Mouse (Mus musculus): ENCODE results near the gene Atoh7.
A peak's percentile ranks its signal among the peaks of the same experiment; 100 is the strongest.
"Not testable (repeated sequence)": the region's sequence is repeated elsewhere in the genome, so short reads cannot be mapped to it uniquely, and the experiment has no call there.

The Atoh7 gene

DNA sequence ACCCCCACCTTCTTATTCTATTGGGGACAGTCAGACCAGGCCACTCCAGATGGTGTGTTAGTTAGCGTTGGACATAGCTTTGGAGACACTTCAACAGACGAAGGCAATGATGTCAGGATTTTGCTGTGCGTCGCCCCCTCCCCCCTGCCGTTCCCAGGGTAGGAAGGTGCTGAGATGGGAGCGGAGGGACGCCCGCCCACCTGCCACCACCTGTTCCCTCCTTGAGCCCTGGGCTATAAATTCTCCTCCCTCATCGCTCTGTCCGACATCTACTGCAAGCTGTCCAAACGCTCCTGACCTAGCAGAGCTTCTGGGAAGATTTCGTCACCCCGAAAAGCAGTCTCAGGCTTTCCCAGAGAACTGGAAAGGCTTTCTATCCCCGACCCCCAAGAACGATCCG is at the start of gene Atoh7:
Gene Atoh7, plus strand, starts transcription at position 131 of the 400 bp plus-strand sequence.
- peak; percentile 31 for DNase-seq (ENCODE audit: low read depth, low spot score)

DNA sequence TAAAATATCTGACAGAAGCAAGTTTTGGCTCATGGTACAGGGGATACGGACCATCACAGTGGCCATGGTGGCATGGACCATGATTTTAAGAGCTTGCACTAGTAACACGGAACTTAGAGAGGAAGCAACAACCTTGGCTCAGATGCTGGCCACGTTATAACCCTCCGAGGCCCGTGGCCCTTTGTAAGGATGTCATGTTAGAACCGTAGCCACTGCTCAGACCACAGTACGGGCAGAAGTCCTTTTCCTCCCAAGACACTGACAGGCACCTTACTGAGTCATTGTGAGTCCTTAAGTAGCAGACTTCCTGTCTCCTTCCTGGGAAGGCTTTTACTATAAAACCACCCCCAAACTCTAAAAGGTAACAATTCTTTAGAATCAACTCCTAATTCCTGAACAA is 48.2 kb upstream of the Atoh7 start:
- DNase-seq (ENCODE audit: low read depth, low spot score), result no peak

DNA sequence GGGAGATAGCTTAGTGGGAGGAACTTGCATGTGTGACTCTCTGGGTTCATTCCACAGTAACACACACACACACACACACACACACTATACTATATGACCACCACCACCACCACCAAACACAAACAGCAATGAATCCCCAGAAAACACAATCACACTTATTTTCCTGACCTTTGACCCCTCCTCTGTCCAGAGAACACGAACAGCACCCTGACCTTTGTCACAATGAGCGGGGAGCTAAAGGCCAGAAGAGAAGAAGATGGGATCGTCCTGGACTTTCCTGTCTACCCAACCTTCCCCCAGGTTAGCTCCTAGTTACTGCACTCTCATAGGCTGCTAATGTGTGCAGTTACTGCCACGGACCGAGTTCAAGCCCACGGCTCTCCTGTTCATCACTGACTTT is 47.4 kb upstream of the Atoh7 start:
- no peak for DNase-seq (ENCODE audit: low read depth, low spot score)

DNA sequence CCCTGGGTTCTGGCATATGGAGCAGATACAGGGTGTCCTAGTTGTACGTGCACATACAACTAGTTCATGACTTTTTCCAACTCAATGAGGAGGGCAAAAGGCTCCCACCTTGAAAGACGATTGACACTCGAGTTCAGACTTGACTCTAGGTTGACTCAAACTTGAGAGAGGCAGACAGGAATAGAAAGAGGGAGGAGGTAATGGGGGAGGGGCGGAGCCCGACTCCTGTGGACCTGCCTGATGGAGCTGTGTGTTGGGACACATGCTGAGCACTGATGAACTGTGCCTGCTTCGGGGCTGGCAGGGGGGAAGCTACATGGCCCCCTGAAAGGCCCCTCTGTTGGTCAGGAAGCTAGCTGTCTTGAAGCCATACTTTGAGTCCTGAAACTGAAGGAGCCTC is 46.4 kb upstream of the Atoh7 start:
- no peak for DNase-seq (ENCODE audit: low read depth, low spot score)

DNA sequence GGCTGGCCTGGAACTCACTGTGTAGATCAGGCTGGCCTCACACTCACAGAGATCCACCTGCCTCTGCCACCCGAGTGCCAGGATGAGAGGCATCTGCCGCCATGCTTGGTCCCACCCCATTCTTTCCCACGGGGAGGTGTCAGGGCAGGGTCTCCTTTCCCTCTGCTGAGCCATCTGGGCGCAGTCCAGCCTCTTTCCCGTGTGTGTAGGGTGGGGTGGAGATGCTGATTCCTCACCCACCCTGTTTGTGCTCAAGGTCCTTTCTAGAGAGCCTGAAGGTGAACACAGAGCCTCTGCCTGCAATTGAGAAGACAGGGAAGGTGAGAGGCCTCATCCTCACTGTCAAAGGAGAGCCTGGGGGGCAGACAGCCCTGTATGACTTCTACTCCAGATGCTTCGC is 45.4 kb upstream of the Atoh7 start:
- DNase-seq (ENCODE audit: low read depth, low spot score), result not testable (repeated sequence)

DNA sequence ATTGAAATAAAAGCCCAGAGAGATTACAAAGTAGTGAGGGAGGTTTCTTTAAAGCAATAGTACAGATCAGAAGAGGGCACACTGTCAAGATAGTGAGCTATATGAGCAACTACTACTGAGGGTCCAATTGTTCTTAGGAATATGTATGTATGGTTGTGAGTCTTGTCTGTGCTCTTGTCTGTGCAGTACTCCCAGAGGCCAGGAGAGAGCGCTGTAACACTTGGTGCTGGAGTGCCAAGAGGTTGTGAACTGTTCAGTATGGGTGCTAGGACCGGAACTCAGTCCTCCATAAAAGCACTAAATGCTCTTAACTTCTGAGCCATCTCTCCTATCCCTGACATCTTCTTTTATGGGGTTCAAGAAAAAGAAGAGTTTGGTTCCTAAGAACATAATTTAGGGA is 44.9 kb upstream of the Atoh7 start:
- no peak for DNase-seq (ENCODE audit: low read depth, low spot score)

DNA sequence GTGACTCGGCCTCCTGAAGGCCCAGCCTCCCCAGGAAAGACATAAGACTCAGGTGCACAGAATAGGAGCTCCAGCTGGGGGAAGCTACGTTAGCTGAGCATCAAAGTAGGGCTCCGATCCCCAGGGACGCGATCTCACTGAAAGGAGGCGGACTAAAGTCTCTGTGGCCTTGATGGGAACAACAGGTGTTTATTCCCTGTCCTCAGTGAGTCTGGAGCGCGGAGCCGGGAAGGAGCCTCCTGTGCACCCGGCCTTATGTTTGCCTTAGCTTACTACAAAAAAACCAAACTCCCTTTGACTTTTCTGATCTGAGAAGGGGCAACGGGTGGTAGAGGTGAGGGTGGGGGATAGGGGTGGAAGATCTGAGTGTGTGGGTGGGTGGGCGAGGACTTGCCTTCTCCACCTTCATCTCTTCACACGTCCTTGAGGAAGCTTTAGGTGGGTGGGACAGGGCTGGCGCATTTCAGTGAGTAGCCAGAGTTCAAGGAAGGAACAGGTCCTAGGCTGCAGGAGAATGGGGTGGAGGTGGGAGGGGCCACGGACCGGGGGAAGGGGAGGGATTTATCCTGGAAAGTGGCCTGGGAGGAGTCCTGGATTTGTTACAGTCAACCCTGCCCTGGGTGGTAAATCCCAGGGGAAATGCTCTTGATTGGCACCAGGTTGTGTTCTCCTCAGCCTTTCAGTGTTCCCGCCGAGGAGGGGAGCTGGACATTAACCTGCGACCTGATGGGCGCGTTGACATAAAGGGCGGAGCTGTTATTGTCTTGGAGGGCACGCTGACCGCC is 42.3 kb upstream of the Atoh7 start:
- no peak for DNase-seq (ENCODE audit: low read depth, low spot score)

DNA sequence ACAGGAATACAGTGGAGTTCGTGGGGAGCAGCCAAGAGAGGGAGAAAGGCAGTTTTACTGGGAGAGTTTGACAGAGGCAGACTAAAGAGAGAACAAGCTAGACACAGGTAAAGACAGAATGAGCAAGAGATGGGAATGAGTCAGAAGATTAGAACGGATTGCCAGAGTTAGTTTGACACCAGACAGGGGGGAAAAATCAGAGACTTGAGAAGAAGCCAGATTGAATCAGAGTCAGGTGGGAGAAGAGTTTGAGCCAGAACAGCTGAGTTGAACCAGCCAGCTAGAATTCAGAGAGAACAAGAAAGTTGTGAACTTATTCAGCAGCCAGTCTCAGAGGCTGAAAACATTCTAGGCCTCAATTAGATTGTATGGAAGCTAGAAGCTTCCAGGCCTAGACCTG is 39.6 kb upstream of the Atoh7 start, which contains the start of gene Pbld1:
Gene Pbld1, plus strand, starts transcription at position 301 of the 400 bp plus-strand sequence.
- DNase-seq (ENCODE audit: low read depth, low spot score), result no peak

DNA sequence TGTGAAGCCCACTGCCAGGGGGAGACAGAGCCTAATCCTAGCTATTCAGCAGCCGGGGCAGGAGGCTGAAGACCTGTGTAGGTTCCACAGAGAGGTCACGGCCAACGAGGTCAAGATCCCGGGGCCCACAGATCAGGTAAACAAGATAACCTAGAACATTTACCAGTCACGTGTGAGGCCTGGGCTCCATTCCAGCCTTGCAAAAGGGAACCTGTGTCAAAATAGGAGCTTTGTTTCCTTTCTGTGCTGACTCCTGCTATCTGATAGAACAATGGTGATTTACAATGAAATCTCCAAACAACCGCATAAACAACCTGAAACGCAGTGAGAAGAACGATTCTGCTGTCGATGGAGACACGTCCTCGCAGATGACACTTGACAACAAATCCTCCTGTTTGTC is 39.0 kb upstream of the Atoh7 start:
- no peak for DNase-seq (ENCODE audit: low read depth, low spot score)

DNA sequence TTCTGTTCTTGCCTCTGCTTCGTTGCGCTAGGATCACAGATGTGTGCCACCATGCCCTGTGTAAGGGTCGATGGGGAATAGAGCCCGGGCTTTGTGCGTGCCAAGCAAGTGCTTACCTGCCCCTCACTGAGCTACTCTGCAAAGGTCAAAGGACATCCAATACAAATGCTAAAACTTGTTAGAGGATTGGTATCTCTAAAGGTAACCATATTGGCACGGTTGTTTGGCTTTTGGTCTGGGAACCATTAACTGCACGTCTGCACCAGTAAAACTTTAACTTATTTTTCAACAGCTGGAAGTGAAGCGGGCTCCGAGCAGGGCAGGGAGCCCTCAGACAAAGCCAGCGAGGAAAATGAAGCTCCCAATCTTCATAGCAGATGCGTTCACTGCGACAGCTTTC is 38.2 kb upstream of the Atoh7 start:
- DNase-seq (ENCODE audit: low read depth, low spot score), result no peak

DNA sequence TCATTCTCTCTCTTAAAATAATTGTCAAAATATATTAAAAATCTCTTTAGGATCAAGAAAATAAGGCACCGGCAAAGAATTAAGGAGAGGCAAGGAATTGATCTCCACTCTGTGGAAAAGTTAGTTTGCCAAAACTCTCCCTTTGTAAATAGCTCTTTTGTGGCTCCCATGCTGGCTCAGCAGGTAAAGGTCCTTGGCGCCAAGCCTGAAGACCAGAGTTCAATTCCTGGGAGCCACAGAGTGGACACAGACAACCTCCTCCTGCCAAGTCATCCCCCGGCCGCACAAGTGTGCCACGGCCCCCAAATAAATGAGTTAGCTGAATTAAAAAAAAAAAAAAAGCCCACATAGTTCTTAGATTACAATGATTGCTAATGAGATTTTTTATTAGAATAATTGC is 36.8 kb upstream of the Atoh7 start:
- DNase-seq (ENCODE audit: low read depth, low spot score), result no peak

DNA sequence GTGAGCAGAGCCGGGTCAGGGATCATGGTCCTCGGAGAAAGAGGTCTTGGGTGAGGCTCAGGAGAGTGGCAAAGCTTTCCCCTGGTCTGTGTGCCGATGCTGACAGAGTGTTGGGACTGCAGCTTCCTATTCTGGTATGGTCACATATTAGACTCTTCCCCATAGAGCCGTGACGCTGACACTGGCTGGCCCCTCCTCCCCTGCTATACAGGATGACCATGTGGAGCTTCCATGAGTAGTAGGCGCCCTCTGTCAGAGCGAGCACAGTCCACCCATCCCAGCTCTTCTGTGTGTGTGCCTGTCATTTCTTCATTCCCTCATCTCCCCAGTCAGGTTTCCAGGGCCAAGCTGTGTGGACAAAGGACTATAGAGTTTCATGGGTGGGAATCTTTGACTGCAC is 36.1 kb upstream of the Atoh7 start:
- DNase-seq (ENCODE audit: low read depth, low spot score), result no peak

DNA sequence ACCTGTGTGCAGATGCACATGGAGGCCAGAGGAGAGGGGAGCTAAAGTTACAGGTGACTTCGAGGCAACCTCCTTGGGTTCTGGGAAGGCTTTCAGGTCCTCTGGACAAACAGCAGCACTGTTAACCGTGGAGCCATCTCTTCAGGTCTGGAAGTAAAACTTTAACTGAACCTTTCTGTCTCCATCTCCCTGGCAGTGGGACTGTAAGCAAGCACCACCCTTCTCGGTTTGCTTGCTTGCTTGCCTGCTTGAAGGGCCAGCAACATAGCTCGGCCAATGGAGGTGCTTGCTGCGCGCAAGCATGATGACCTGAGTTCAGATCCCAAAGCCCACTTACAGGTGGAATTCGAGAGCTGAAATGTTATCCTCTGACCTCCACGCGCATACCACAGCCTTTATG is 34.9 kb upstream of the Atoh7 start:
- DNase-seq (ENCODE audit: low read depth, low spot score), result no peak

DNA sequence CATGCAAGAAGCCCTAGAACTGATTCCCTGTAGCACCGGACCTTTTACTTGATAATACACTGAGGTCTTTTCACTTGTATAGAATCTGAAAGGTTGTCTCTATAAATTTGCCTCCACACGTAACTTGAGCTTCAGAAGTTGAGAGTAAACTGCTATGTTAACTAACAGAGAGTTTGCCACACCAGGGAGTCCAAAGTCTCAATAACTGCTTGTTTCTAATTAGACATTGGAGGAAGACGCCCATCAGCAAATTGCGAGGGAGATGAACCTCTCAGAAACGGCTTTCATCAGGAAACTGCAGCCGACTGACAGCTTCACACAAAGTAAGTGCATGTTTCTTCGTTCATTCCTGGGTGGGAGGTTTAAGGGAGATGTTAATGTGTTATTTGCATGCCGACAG is 33.9 kb upstream of the Atoh7 start:
- DNase-seq (ENCODE audit: low read depth, low spot score), result no peak

DNA sequence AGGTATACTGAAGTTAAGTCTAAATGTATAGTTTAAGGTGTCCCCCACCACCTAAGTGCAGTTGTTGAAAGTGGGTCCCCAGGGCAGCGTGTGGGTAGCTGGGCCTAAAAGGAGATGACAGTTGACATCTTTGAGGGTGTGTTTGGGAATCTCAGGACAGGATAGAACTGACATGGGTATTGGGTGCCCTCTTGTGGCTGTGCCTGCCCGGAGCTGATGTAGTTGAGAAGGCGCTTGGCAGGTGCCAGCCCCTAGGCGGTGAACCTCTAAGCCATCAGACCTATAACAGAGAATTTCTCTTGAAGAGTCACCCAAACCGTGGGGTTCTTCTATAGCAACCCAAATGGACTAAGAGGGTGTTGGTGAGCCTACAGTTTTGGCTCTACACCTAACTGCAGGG is 33.5 kb upstream of the Atoh7 start:
- DNase-seq (ENCODE audit: low read depth, low spot score), result peak; percentile 48

DNA sequence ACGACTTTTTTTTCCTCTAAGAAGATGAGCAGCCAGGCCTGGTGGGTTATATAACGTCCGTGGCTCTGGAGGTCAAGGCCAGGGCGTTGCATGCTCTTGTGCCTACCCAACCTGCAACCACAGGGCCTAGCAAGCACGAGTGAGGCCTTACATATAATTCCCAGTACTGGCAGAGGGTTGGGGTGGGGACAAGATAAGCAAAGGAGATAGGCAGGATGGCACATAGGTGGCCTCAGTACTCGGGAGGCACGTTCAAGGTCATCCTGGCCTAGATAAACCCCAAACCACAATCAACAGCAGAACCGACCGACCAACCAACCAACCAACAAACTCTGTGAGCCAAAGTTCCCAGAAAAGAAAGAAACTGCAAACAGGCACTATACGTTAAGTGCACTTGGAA is 13.1 kb upstream of the Atoh7 start:
- no peak for DNase-seq (ENCODE audit: low read depth, low spot score)

DNA sequence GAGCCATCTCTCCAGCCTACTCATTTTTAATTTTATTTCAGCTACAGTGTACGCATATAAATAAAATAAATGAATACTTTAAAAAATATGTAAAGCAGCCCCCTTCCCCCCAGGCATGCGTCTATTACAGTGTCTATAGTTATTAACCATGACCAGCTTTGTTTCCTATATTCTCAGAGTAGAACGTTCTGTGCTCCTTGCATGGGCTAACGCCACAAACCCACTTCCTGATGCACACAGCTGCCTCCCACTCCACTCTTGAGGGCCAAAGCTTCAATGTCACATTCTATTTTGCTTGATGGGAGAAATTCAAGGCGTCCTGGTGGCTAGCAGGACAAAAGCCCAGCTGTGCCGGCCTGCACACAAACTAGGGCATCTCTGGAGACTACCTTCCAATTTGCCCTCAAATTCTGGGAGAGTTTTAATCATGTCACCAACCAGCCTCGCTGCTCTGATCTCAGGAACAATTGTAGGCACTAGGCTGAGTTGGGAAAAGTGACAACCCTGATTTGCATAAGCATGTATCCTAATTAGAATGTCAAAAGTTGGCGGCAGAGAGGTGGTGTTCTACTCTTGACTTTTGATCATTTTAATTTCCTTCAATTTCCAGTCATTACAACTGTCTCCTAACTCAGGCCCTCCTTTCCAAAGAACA is 10.2 kb upstream of the Atoh7 start:
- no peak for DNase-seq (ENCODE audit: low read depth, low spot score)

DNA sequence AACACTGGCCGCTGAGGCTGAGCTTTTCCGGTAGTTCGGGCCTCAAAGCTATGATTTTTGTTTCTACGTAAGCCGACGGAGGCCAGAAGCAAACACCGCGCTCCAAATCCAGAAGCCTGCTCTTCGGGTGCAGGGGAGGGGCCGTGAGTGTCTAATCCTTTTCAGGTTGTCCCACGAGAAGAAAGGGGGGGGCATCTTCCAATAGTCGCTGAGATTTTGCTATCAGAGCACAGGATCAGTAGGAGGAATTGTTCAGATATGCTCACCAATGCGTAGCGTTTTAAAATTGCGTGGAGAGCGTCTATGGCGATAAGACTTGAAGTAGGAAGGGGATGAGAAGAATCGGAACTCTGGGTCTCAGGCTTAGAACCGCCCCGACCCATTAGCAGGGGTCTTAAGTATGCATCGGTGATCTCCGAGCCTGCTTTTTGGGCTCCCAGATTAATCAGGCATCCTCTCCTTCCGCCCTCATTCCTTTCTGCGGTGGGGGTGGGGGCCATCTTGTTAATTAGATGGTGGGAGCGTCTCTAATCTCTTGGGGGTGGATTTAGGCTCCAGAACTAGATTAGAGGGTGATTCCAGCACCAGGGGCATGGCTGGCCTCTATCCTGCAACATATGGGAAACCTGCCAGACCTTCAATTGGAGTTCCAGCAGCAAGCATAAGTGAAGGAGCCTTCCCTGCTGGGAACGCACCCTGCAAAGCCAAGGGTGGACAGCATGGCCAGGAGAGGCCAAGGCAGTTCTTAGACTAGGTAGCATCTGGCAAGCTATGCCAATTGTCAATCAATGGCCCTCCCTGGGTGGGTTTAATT is 9.5 kb upstream of the Atoh7 start:
- DNase-seq (ENCODE audit: low read depth, low spot score), result peak; percentile 9

DNA sequence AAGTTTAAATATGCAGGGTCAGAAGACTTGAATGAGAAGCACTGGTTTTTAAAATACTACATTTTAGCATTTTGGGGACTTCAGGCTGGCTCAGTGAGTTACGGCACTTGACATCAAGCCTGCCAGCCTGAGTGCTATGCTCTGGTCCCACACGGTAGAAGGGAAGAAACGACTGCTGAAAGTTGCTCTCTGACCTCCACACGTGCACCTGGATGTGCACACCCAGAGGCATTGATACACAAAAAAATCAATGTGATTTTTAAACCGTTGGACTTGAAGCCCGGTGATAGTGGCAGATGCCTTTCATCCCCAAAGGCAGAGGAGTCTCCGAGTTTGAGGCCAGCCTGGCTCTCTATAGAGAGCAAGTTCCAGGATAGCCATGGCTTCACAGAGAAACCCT is 7.5 kb upstream of the Atoh7 start:
- DNase-seq (ENCODE audit: low read depth, low spot score), result no peak

DNA sequence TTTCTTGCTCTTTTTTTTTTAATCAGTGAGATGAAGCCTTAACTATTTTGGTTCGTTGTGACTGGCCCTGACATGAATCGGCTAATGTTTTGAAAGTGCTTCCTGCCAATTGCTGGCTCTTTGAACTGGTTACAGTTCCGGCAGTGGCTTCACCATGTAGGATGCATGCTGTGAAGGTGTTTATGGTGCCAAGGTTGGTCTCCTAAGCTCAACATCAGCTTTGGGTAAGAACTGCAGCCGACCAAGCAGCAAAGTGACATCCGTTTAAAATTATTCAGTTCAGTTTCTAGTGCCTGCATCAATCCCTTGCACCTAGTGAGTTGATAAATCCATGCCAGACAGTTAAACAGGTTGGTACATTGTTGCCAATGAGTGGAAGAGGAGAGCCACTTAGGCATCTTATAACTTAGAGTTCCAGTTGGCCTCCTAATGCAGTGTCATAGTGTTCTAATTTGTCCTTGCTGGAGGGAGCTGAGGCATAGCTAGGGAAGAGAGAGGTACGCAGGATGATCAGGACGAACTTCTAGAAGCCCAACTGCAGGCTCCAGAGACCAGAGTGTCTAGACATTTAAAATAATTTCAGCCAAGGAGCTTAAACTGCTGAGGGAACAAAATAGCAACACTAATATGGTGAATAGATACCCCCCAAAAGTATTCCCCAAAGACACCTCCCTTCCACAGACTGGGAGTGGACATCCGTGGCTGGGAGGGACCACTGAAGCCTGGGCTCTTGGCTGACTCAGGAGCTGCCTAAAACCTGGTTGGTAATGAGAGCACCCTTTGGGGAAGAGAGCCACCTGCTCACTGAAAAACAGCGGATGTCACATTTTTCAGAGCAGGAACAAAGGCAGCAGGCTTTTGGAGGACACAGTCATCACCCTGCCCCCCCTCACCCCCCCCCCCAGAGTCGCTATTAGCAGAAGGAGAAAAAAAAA is 6.6 kb upstream of the Atoh7 start:
- DNase-seq (ENCODE audit: low read depth, low spot score), result no peak

DNA sequence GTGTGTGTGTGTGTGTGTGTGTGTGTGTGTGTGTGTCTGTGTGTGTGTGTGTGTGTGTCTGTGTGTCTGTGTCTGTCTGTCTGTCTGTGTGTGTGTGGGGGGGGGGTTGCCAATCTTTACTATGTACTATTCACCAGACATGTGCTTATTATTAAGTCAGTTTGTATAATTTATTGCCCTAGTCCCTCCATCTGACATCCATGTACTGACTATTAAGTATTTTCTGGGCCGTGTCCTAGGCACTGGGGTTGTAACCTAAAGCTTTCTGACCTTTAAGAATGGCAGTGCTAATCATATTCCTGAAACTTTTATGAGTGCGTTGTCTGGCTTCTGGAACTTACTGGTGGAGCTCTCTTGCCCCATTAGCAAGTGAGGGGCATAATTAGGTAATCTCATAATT is 2.7 kb upstream of the Atoh7 start:
- DNase-seq (ENCODE audit: low read depth, low spot score), result no peak
